Mouse (Mus musculus) frontal cortex, postnatal 14 days (tissue): ENCODE measurements around the gene Tm7sf2.
A peak's percentile ranks its signal among the peaks of the same experiment; 100 is the strongest.

Source experiments
- DNase-seq, 2 experiments: peaks; one replicate each; pipeline ENCODE4 v3.0.0; 2022; ENCODE audit warnings: low spot score in 2 of 2

The Tm7sf2 gene

GRCm38 (mm10) chr19:6069851-6070250 lies 1.7 kb upstream of the Tm7sf2 start:
- no peak for DNase-seq

- no peak for DNase-seq
Measured at GRCm38 (mm10) chr19:6068951-6069350, 778 bp upstream of the Tm7sf2 start.

- DNase-seq: peak; percentile 76 to 77
Measured at GRCm38 (mm10) chr19:6067011-6067723, 1.0 kb downstream of the Tm7sf2 start.

- no peak for DNase-seq
Measured at GRCm38 (mm10) chr19:6066571-6066970, 1.6 kb downstream of the Tm7sf2 start.

- no peak for DNase-seq
Measured at GRCm38 (mm10) chr19:6063081-6063480, 5.1 kb downstream of the Tm7sf2 start.

GRCm38 (mm10) chr19:6062418-6062817 lies 5.8 kb downstream of the Tm7sf2 start:
- no peak for DNase-seq

GRCm38 (mm10) chr19:6061641-6062302 lies 6.4 kb downstream of the Tm7sf2 start:
- no peak for DNase-seq

GRCm38 (mm10) chr19:6061021-6061533 lies 7.1 kb downstream of the Tm7sf2 start, which contains the start of gene Znhit2:
Gene Znhit2, plus strand, starts transcription at chr19:6061192.
- DNase-seq: peak; percentile 89 to 93

GRCm38 (mm10) chr19:6058966-6059365 lies 9.2 kb downstream of the Tm7sf2 start:
- no peak for DNase-seq

GRCm38 (mm10) chr19:6058513-6058912 lies 9.7 kb downstream of the Tm7sf2 start:
- no peak for DNase-seq

GRCm38 (mm10) chr19:6057313-6058096 lies 10.7 kb downstream of the Tm7sf2 start, which contains the start of the genes Mrpl49 and Fau:
Gene Mrpl49, minus strand, starts transcription at chr19:6057785.
Gene Fau, plus strand, starts transcription at chr19:6057844.
- DNase-seq: peak; percentile 98 to 99

GRCm38 (mm10) chr19:6056696-6057095 lies 11.5 kb downstream of the Tm7sf2 start:
- DNase-seq: no peak

- no peak for DNase-seq
Measured at GRCm38 (mm10) chr19:6054296-6054695, 13.9 kb downstream of the Tm7sf2 start.

GRCm38 (mm10) chr19:6052516-6052915 lies 15.7 kb downstream of the Tm7sf2 start:
- no peak for DNase-seq

- DNase-seq: no peak
Measured at GRCm38 (mm10) chr19:6048681-6049410, 19.3 kb downstream of the Tm7sf2 start.

GRCm38 (mm10) chr19:6047899-6048166 lies 20.3 kb downstream of the Tm7sf2 start:
- no peak for DNase-seq

- no peak for DNase-seq
Measured at GRCm38 (mm10) chr19:6047154-6047898, 20.8 kb downstream of the Tm7sf2 start.

GRCm38 (mm10) chr19:6046294-6047153 lies 21.6 kb downstream of the Tm7sf2 start, which contains the start of gene Syvn1:
Gene Syvn1, plus strand, starts transcription at chr19:6046576.
- peak; percentile 88 to 91 for DNase-seq

GRCm38 (mm10) chr19:6045366-6046293 lies 22.5 kb downstream of the Tm7sf2 start:
- no peak for DNase-seq
